Mouse (Mus musculus): ENCODE data around the gene Plod2. TPM values are rescaled to one million over a fixed set of nuclear protein-coding genes. Genes with fewer than 3 reads are reported as not detected.

Plod2 gene
- polyA plus RNA-seq (2015; fragmentation: Nextera tagmentation; extraction: Ambion mirVana), result 30.6 and 35.2 TPM in 2 replicates

DNA sequence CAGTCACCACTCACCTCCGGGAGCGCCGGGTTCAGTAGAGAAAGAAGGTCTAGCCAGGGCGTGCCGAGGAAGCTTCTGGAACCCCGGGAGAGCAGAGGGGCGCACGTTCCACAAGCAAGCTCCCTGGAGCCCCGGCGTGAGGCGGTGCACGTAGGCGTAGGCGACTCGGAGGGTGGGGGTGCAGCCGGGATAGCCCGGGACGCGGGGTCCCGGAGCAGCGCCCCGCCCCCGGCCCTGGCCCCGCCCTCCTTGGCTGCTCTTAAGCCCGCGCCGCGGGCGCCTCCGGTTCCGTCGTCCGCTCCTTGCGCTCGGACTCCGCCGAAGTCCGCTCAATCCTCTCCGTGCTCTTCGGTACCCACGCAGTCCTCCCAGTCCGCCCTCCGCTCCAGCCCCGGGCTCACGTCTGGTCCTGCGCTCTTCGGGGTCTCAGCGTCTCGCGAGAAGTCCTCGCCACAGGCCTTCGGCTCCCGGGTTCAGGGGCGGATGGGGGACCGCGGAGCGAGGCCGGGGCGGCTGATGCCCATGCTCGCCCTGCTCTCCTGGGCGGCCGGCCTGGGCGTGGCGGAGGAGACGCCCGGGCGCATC is at the start of gene Plod2:
TSS of gene Plod2 (plus strand) at position 247 of the 585 bp plus-strand sequence.
- Histone ChIP-seq H3K36me3 (ENCODE audit: control insufficient read depth, insufficient read depth) (0 out of 2 replicates have a peak, but pooled peaks cover 3% of the 10 kb centered on the region), H3K4me2 (ENCODE audit: low read depth, low read length) (peak within 1 kb of the TSS; percentile 87), H3K9ac (ENCODE audit: low read length) (peak within 1 kb of the TSS; percentile 95), H3K27ac (ENCODE audit: low read length) (peak within 1 kb of the TSS; percentile 92), H3K4me3 (ENCODE audit: low read length) (peak within 1 kb of the TSS; percentile 80), H3K9me3 (replicated peaks; ENCODE audit: control insufficient read depth, low read length) (no peaks in the 10 kb centered on the region), H3K27me3 (ENCODE audit: control insufficient read depth, insufficient read depth, low read length) (no peaks in the 10 kb centered on the region), H3K4me1 (ENCODE audit: control insufficient read depth, insufficient read depth, low read length) (peaks cover 33% of the 10 kb centered on the region)
- WGBS, result under 1% methylated on average over 62 of the region's 67 CpGs
- peak; percentile 93 for ATAC-seq (replicated peaks; ENCODE audit: extremely low read depth, insufficient read depth, low FRiP score)

DNA sequence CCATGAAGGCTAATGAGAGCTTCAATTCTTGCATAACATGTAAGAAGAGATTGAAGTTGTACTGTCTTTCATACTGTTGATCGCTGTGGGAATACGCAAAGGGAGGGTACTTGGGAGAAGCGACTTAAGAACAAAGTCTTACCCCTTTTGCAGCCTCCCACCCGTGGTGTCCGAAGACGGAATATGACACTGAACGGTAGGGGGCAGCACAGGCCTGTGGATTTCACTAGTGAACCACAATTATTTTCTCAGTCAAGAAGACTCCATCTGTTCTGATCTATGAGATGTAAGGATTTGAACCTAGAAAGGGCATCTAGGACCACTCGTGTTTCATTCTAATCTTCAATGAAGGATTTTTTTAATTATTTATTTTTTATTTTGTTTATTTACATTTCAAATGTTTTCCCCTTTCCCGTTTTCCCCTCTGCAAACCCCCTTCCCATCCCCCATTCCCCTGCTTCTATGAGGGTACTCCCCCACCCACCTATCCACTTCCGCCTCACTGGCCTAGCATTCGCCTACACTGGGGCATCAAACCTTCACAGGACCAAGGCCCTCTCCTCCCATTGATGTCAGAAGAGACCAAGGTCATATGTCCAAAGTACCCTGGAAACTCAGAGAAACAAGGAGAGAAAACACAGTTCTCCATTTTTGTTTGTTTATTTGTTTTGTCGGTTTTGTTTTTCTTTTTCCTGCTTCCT is 42.2 kb upstream of the Plod2 start:
- Histone ChIP-seq H3K9ac (ENCODE audit: low read length) (no peak overlapping the region), H3K4me2 (ENCODE audit: low read depth, low read length) (no peak overlapping the region), H3K4me3 (ENCODE audit: low read length) (no peak overlapping the region), H3K27me3 (ENCODE audit: control insufficient read depth, insufficient read depth, low read length) (no peaks in the 10 kb centered on the region), H3K9me3 (replicated peaks; ENCODE audit: control insufficient read depth, low read length) (no peaks in the 10 kb centered on the region), H3K36me3 (ENCODE audit: control insufficient read depth, insufficient read depth) (no peaks in the 10 kb centered on the region), H3K27ac (ENCODE audit: low read length) (no peak overlapping the region), H3K4me1 (ENCODE audit: control insufficient read depth, insufficient read depth, low read length) (no peaks in the 10 kb centered on the region)
- 36% methylated on average over 12 of the region's 12 CpGs for WGBS
- no peak; the same call in 1 of the 2 replicates for ATAC-seq (replicated peaks; ENCODE audit: extremely low read depth, insufficient read depth, low FRiP score)

DNA sequence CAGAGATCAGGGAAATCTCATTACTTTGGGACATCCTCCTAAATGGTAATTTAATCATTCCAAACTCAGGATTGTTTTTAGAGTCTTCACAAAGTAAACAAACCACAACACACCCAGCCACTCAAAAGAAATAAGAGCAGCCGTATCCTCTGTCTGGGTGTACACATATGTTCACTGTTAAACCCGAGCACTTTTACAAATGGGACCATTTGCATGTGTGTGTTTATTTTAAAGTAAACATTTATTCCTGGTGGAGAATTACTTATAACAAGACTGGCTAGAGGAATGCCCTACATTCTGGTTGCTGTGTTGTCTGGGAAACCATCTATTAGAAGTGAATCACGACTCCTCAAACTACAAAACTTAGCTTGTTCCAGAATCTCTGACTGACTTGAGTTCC is 37.8 kb upstream of the Plod2 start:
- WGBS, result 75% methylated on average over 3 of the region's 3 CpGs
- Histone ChIP-seq H3K4me2 (ENCODE audit: low read depth, low read length) (no peak overlapping the region), H3K4me3 (ENCODE audit: low read length) (no peak overlapping the region), H3K9me3 (replicated peaks; ENCODE audit: control insufficient read depth, low read length) (no peaks in the 10 kb centered on the region), H3K4me1 (ENCODE audit: control insufficient read depth, insufficient read depth, low read length) (no peaks in the 10 kb centered on the region), H3K36me3 (ENCODE audit: control insufficient read depth, insufficient read depth) (no peaks in the 10 kb centered on the region), H3K27me3 (ENCODE audit: control insufficient read depth, insufficient read depth, low read length) (no peaks in the 10 kb centered on the region), H3K9ac (ENCODE audit: low read length) (no peak overlapping the region), H3K27ac (ENCODE audit: low read length) (no peak overlapping the region)
- ATAC-seq (replicated peaks; ENCODE audit: extremely low read depth, insufficient read depth, low FRiP score), result no peak

DNA sequence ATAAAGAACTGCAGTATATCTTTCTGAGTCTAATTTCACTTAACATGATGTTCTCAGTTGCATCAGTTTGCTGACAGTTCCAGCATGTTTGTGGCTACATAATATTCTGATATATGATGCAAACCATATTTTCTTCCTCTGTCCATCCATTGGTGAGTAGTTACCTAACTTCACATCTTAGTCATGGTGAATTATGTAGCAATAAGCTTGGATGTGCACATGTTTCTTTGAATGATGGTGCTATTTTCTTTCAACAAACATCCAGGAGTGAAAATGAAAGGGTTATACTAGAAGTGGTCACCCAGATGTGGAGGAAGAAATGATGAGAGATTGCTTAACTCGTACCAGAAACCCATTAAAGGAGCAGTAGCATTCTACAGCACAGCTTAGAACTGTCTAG is 37.1 kb upstream of the Plod2 start:
- Histone ChIP-seq H3K27ac (ENCODE audit: low read length) (no peak overlapping the region), H3K36me3 (ENCODE audit: control insufficient read depth, insufficient read depth) (no peaks in the 10 kb centered on the region), H3K4me3 (ENCODE audit: low read length) (no peak overlapping the region), H3K27me3 (ENCODE audit: control insufficient read depth, insufficient read depth, low read length) (no peaks in the 10 kb centered on the region), H3K4me1 (ENCODE audit: control insufficient read depth, insufficient read depth, low read length) (no peaks in the 10 kb centered on the region), H3K9ac (ENCODE audit: low read length) (no peak overlapping the region), H3K4me2 (ENCODE audit: low read depth, low read length) (no peak overlapping the region), H3K9me3 (replicated peaks; ENCODE audit: control insufficient read depth, low read length) (no peaks in the 10 kb centered on the region)
- no peak for ATAC-seq (replicated peaks; ENCODE audit: extremely low read depth, insufficient read depth, low FRiP score)
- WGBS, result 45% methylated on average over 1 of the region's 1 CpGs

DNA sequence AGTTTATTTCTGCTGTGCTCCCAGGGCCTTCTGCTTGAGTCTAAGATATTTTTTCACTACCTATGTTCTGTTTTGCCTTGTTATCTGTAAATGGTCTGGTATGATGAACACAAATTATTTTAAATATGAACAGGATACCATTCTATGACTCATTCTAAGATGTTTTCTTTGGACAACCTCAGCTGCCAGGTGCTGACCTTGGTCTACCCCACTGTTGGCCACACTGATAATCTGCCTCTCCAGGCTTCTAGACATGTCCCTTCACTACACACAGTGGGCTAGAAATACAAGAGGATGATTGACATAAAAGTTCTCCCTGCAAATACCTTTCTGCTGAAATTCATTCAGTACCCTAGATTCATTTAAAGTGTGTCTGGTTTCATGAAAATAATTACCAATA is 30.3 kb upstream of the Plod2 start:
- no peak overlapping the region for H3K4me2 ChIP-seq (ENCODE audit: low read depth, low read length)
- H3K4me1 ChIP-seq (ENCODE audit: control insufficient read depth, insufficient read depth, low read length), result no peaks in the 10 kb centered on the region
- H3K4me3 ChIP-seq (ENCODE audit: low read length), result no peak overlapping the region
- ATAC-seq (replicated peaks; ENCODE audit: extremely low read depth, insufficient read depth, low FRiP score), result no peak
- no peak overlapping the region for H3K9ac ChIP-seq (ENCODE audit: low read length)
- H3K9me3 ChIP-seq (replicated peaks; ENCODE audit: control insufficient read depth, low read length), result no peaks in the 10 kb centered on the region
- no peaks in the 10 kb centered on the region for H3K27me3 ChIP-seq (ENCODE audit: control insufficient read depth, insufficient read depth, low read length)
- H3K27ac ChIP-seq (ENCODE audit: low read length), result no peak overlapping the region
- H3K36me3 ChIP-seq (ENCODE audit: control insufficient read depth, insufficient read depth), result no peaks in the 10 kb centered on the region

DNA sequence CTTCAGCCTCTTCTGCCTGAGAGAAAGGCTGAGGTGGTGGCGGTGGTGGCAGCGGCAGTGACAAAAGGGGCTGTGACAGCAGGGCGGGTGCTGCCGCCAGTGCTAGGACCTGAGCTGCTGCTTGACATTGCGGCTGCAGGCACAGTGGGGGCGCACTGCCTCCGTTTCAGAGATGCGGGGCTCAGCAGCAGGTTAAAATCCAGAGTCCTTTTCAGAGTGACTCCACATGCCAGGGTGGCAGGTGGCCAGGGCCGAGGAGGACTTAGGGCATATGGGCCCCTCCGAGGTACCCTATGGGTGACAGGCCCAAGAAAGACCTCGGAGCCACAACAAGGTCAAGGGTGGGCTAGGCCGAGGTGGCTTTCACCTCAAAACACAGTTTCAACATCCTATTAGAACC is 25.0 kb upstream of the Plod2 start:
- no peak overlapping the region for H3K4me2 ChIP-seq (ENCODE audit: low read depth, low read length)
- H3K4me3 ChIP-seq (ENCODE audit: low read length), result no peak overlapping the region
- WGBS, result 92% methylated on average over 12 of the region's 12 CpGs
- ATAC-seq (replicated peaks; ENCODE audit: extremely low read depth, insufficient read depth, low FRiP score), result no peak
- 0 out of 2 replicates have a peak, but pooled peaks cover 2% of the 10 kb centered on the region for H3K36me3 ChIP-seq (ENCODE audit: control insufficient read depth, insufficient read depth)
- H3K4me1 ChIP-seq (ENCODE audit: control insufficient read depth, insufficient read depth, low read length), result no peaks in the 10 kb centered on the region
- H3K27me3 ChIP-seq (ENCODE audit: control insufficient read depth, insufficient read depth, low read length), result no peaks in the 10 kb centered on the region
- H3K9ac ChIP-seq (ENCODE audit: low read length), result no peak overlapping the region
- no peak overlapping the region for H3K27ac ChIP-seq (ENCODE audit: low read length)
- peaks cover 4% of the 10 kb centered on the region for H3K9me3 ChIP-seq (replicated peaks; ENCODE audit: control insufficient read depth, low read length)

DNA sequence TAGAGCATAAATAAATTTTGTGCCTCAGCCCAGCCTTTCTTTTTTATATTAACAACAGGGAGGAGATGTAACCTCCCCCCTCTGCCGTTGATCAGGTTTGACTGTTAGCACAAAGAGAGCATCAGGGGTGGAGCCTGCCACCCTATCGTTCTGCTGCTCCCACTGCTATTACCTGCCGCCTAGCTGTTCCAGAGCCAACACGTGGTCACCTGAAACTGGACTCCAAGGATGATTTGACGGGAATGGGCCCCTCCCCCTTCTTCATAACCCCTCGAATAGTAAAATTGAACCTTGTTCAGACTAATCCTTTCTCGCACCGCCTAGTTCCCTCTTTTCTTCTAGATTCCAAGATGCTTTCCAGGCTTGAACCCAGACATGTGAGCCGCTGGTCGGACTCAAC is 21.3 kb upstream of the Plod2 start:
- H3K4me3 ChIP-seq (ENCODE audit: low read length), result no peak overlapping the region
- no peaks in the 10 kb centered on the region for H3K27me3 ChIP-seq (ENCODE audit: control insufficient read depth, insufficient read depth, low read length)
- 85% methylated on average over 10 of the region's 10 CpGs for whole genome bisulfite sequencing
- H3K27ac ChIP-seq (ENCODE audit: low read length), result no peak overlapping the region
- 0 out of 2 replicates have a peak, but pooled peaks cover 2% of the 10 kb centered on the region for H3K36me3 ChIP-seq (ENCODE audit: control insufficient read depth, insufficient read depth)
- no peak overlapping the region for H3K4me2 ChIP-seq (ENCODE audit: low read depth, low read length)
- ATAC-seq (replicated peaks; ENCODE audit: extremely low read depth, insufficient read depth, low FRiP score), result no peak
- H3K9ac ChIP-seq (ENCODE audit: low read length), result no peak overlapping the region
- H3K4me1 ChIP-seq (ENCODE audit: control insufficient read depth, insufficient read depth, low read length), result no peaks in the 10 kb centered on the region
- peaks cover 4% of the 10 kb centered on the region for H3K9me3 ChIP-seq (replicated peaks; ENCODE audit: control insufficient read depth, low read length)

DNA sequence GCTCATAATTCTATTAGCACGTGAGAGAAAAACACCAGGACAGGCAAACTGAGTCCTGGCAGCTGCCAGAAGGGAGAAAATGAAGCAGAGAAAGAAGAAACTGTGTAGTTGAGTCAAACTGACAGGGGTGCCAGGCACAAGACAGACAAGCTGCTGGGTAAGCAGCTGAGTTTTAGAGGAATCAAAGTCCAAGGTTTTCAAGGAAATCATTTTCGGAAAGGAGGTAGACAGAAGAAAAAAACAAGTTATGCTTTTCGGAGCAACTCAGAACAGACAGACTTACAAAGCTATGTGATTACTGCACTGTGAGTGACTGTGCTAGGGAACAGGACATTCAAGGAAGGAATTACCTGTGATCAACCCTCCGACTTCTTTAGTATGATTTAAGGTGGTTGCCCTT is 17.5 kb upstream of the Plod2 start:
- no peak overlapping the region for H3K9ac ChIP-seq (ENCODE audit: low read length)

DNA sequence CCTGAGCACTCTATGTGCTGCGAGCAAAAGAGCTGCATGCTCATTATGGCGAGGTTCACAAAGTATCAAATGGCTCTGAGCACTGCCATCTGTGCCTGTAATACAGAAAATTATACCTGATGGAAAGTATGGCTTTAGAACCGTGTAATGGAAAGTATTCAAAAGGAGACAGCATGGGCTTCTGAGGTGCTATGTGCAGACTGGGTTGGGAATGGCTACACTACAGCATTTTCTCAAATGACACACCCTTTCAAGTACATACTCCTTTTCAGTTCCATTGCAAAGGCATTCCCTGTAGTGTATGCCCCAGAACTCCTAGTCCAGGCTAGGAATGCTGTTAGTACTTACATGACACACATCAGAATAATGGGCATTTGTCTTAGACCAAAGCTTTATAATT is 12.0 kb upstream of the Plod2 start:
- Histone ChIP-seq H3K36me3 (ENCODE audit: control insufficient read depth, insufficient read depth) (no peaks in the 10 kb centered on the region), H3K9ac (ENCODE audit: low read length) (no peak overlapping the region), H3K4me3 (ENCODE audit: low read length) (no peak overlapping the region), H3K4me2 (ENCODE audit: low read depth, low read length) (no peak overlapping the region), H3K4me1 (ENCODE audit: control insufficient read depth, insufficient read depth, low read length) (no peaks in the 10 kb centered on the region), H3K9me3 (replicated peaks; ENCODE audit: control insufficient read depth, low read length) (no peaks in the 10 kb centered on the region), H3K27me3 (ENCODE audit: control insufficient read depth, insufficient read depth, low read length) (no peaks in the 10 kb centered on the region), H3K27ac (ENCODE audit: low read length) (no peak overlapping the region)
- WGBS, result 82% methylated on average over 3 of the region's 3 CpGs
- no peak for ATAC-seq (replicated peaks; ENCODE audit: extremely low read depth, insufficient read depth, low FRiP score)

More for the DNA sequence above, 17.5 kb upstream of the Plod2 start:
- H3K4me3 ChIP-seq (ENCODE audit: low read length), result no peak overlapping the region
- no peaks in the 10 kb centered on the region for H3K4me1 ChIP-seq (ENCODE audit: control insufficient read depth, insufficient read depth, low read length)
- WGBS, result 71% methylated on average over 4 of the region's 4 CpGs
- no peaks in the 10 kb centered on the region for H3K9me3 ChIP-seq (replicated peaks; ENCODE audit: control insufficient read depth, low read length)
- H3K4me2 ChIP-seq (ENCODE audit: low read depth, low read length), result no peak overlapping the region
- no peaks in the 10 kb centered on the region for H3K27me3 ChIP-seq (ENCODE audit: control insufficient read depth, insufficient read depth, low read length)
- H3K36me3 ChIP-seq (ENCODE audit: control insufficient read depth, insufficient read depth), result no peaks in the 10 kb centered on the region
- no peak overlapping the region for H3K27ac ChIP-seq (ENCODE audit: low read length)
- no peak for ATAC-seq (replicated peaks; ENCODE audit: extremely low read depth, insufficient read depth, low FRiP score)
